Mouse (Mus musculus) ES-Bruce4 (cell line): Measurements from ENCODE around the gene Nipsnap1.

ENCODE experiments used
- CTCF ChIP-seq: IDR thresholded peaks from one replicate; pipeline ENCODE4 v1.8.1; 2011; ENCODE audit warnings: low read depth, low read length
- POLR2A ChIP-seq: IDR thresholded peaks from one replicate; pipeline ENCODE4 v1.8.1; 2011; ENCODE audit warnings: low read length; ENCODE audit not compliant: insufficient read depth

- TF ChIP-seq POLR2A = no peak
- TF ChIP-seq CTCF = peak; percentile 45
Observed at GRCm38 (mm10) chr11:4836755-4837154, 37.0 kb upstream of the Nipsnap1 start.
